Mouse (Mus musculus): ENCODE data around the gene Gns. TPM values are rescaled to one million over a fixed set of nuclear protein-coding genes. Genes with fewer than 3 reads are reported as not detected.

Gene Gns
- polyA plus RNA-seq, 1 experiment = 68.6 TPM

DNA sequence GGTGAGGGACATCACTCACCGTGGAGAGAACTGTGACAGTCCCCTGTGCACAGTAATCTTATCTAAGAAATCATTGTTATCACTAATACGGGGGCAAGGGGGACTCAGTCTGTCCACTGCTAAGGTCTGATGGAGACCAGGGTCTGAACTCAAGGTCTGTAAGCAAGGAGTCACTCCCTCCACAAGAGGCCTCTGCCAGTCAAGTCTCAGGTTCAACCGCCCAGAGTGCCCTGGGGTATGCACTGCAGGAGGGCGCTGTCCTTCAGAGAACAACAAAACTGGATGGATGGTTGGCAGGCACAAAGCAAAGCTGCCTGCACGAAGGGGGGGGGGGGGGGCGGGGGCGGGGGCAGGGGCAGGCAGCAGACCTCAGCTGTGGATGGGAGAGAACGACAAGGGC is 73.2 kb downstream of the Gns start:
- Histone ChIP-seq H3K27ac (replicated peaks; ENCODE audit: low read depth, low read length) (peak overlapping the region; percentile 48), H3K4me1 (ENCODE audit: control insufficient read depth, insufficient read depth, insufficient read length, low read length) (peaks cover 47% of the 10 kb centered on the region), H3K4me3 (ENCODE audit: insufficient read depth, low read depth, low read length) (no peak overlapping the region)

DNA sequence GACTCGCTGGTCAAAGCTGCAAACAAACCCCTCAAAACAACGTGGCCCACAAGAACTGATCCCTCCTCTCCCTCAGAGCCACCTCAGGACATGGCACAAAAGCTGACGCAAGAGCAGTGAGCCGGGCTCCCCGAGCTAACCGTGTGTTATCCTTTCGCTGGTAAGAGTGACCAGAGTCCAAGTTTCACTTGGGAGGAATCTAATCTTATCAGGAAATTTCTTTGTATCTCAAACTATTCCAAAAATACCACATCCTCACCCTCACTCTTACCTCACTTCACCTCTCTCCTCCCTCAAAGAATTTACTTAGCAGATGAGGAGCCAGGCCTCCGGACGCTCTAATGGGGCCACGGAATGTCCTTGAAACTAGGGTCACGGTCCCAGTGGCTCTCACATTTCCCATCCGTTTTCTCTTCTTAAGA is 74.4 kb downstream of the Gns start:
- Histone ChIP-seq H3K27ac (replicated peaks; ENCODE audit: low read depth, low read length) (peak overlapping the region; percentile 82), H3K4me1 (ENCODE audit: control insufficient read depth, insufficient read depth, insufficient read length, low read length) (peaks cover 50% of the 10 kb centered on the region), H3K4me3 (ENCODE audit: insufficient read depth, low read depth, low read length) (no peak overlapping the region; the same call in 1 of the 2 replicates)

DNA sequence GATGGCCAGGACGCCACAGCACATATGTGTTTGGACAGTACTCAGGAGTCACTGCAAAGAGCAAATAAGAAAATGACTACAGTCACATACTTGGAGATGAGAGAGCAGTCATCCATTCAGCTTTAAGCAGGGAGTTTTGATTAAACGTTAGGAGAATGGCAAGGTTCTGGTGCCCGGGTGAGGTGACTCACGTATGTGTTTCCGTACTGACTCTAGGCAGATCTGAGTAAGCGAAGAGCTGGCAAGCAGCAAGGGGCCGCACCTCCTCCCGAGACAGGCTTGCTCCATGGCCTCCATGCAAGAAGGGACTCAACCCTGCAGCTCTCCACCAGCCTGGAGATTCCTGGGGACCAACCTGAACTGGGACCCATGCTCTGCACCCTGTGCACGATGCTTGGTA is 78.9 kb downstream of the Gns start:
- peaks cover 47% of the 10 kb centered on the region for H3K4me1 ChIP-seq (ENCODE audit: control insufficient read depth, insufficient read depth, insufficient read length, low read length)
- H3K4me3 ChIP-seq (ENCODE audit: insufficient read depth, low read depth, low read length) = no peak overlapping the region
- peak overlapping the region; percentile 41 for H3K27ac ChIP-seq (replicated peaks; ENCODE audit: low read depth, low read length)

DNA sequence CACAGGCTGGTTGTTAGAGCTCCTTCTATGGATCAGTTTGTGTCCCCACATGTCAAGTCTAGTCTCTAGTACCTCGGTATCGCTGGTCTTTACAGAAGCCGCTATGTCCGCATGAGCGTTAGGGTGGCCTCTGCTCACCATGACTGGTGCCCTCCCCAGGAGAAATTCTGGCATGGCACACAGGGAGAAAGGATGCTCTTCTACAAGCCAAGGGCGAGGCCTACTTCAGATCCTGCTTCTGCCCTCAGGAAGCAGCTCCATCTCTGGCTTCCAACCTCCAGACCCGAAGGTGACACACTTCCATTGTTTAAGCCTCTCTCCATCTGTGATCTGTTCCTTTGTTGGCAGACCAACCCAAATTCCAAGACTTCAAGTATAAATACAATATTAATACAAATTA is 79.3 kb downstream of the Gns start:
- Histone ChIP-seq H3K27ac (replicated peaks; ENCODE audit: low read depth, low read length) (peak overlapping the region; percentile 41), H3K4me3 (ENCODE audit: insufficient read depth, low read depth, low read length) (no peak overlapping the region), H3K4me1 (ENCODE audit: control insufficient read depth, insufficient read depth, insufficient read length, low read length) (peaks cover 49% of the 10 kb centered on the region)

DNA sequence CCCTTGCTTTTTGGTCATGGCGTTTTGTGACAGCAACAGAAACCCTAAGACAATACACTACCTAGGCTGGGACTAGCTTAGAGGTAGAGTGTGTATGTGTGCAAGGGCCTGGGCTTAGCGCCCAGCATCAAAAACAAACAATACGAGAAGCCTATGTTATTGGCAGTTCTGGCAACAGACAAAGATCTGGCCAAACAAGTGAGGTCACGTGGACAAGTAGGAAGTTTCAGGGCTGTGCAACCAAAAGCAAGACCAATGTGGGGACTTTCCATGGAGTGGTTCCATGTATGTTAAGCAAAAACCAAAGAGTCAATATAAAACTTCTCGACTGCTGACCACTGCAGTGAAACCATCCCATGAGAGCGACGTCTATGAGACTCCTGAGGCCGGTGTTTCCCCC is 80.9 kb downstream of the Gns start:
- no peak overlapping the region for H3K4me3 ChIP-seq (ENCODE audit: insufficient read depth, low read depth, low read length)
- H3K4me1 ChIP-seq (ENCODE audit: control insufficient read depth, insufficient read depth, insufficient read length, low read length) = peaks cover 50% of the 10 kb centered on the region
- peak overlapping the region; percentile 20; the same call in 1 of the 2 replicates for H3K27ac ChIP-seq (replicated peaks; ENCODE audit: low read depth, low read length)

Other genes starting within 250 kb of the Gns start
- 0.24 TPM in 1 of 2 replicates, not detected in the other for gene Tbc1d30, start 13.8 kb upstream of the Gns start, polyA plus RNA-seq (2012; ENCODE audit: insufficient read depth, insufficient read length, missing spikeins)
- gene Rassf3, start 111.3 kb downstream of the Gns start, polyA plus RNA-seq (2012; ENCODE audit: insufficient read depth, insufficient read length, missing spikeins) = 17.3 and 25.1 TPM in 2 replicates
- 9.4 and 16.4 TPM in 2 replicates for gene Tbk1, start 221.7 kb downstream of the Gns start, polyA plus RNA-seq (2012; ENCODE audit: insufficient read depth, insufficient read length, missing spikeins)